Mouse (Mus musculus) liver, embryonic 11.5 days (tissue): ENCODE data around the gene Pou4f1. TPM values are rescaled to one million over a fixed set of nuclear protein-coding genes. Genes with fewer than 3 reads are reported as not detected.
"Not testable (repeated sequence)": the region's sequence is repeated elsewhere in the genome, so short reads cannot be mapped to it uniquely, and the experiment has no call there.

Source experiments
- ATAC-seq: fragments of 200-750 bp; cut with Nextera tagmentation; replicated peaks from 2 replicates; pipeline ENCODE4 v1.8.0; 2017; ENCODE audit warnings: moderate number of reproducible peaks, mild to moderate bottlenecking, moderate TSS enrichment, moderate library complexity; ENCODE audit not compliant: low FRiP score
- DNase-seq: peaks from one replicate; pipeline ENCODE4 v3.0.0-alpha.2; 2017; ENCODE audit warnings: low spot score
- H3K27ac ChIP-seq: fragments of 300-500 bp; sonication (generic); 2 replicates; pipeline ENCODE4 v1.5.1; 2014; ENCODE audit warnings: mild to moderate bottlenecking, low read depth, low read length, control low read depth
- H3K27me3 ChIP-seq: fragments of 300-500 bp; sonication (generic); replicated peaks from 2 replicates; pipeline ENCODE4 v1.6.1; 2014; ENCODE audit warnings: low read length, mixed read lengths; ENCODE audit not compliant: control insufficient read depth, insufficient read depth
- H3K36me3 ChIP-seq: fragments of 300-500 bp; sonication (generic); 2 replicates; pipeline ENCODE4 v1.6.1; 2014; ENCODE audit warnings: mild to moderate bottlenecking, low read length, moderate library complexity, mixed read lengths; ENCODE audit not compliant: control insufficient read depth, insufficient read depth
- H3K4me1 ChIP-seq: fragments of 300-500 bp; sonication (generic); replicated peaks from 2 replicates; pipeline ENCODE4 v1.6.1; 2014; ENCODE audit warnings: low read length, mixed read lengths; ENCODE audit not compliant: control insufficient read depth, insufficient read depth
- H3K4me2 ChIP-seq: fragments of 300-500 bp; sonication (generic); 2 replicates; pipeline ENCODE4 v1.6.1; 2014; ENCODE audit warnings: mild to moderate bottlenecking, control low read depth, moderate library complexity
- H3K4me3 ChIP-seq: fragments of 300-500 bp; sonication (generic); 2 replicates; pipeline ENCODE4 v1.5.1; 2014; ENCODE audit warnings: low read depth, low read length, control low read depth
- H3K9ac ChIP-seq: fragments of 300-500 bp; sonication (generic); 2 replicates; pipeline ENCODE4 v1.6.1; 2014; ENCODE audit warnings: low read depth, low read length, control low read depth
- H3K9me3 ChIP-seq: fragments of 300-500 bp; sonication (generic); 2 replicates; pipeline ENCODE4 v1.6.1; 2016; ENCODE audit warnings: low read length, inconsistent platforms, mixed read lengths; ENCODE audit not compliant: control insufficient read depth
- WGBS: fragments of 180-500 bp; shearing (Covaris S2); extraction: QIAGEN DNeasy Blood & Tissue Kit; methylation state at CpG from one replicate; pipeline ENCODE4 v1.1.7; 2014; 5-methylcytosine and 5-hydroxymethylcytosine counted together
- polyA plus RNA-seq: library from polyadenylated mRNA; unstranded; fragments of >200 nt; fragmentation: Nextera tagmentation; extraction: Ambion mirVana; gene quantifications from 2 replicates; pipeline ENCODE4 v1.2.1, GENCODE M21; 2014

The Pou4f1 gene
- 0.23 and 0.40 TPM in 2 replicates for polyA plus RNA-seq

DNA sequence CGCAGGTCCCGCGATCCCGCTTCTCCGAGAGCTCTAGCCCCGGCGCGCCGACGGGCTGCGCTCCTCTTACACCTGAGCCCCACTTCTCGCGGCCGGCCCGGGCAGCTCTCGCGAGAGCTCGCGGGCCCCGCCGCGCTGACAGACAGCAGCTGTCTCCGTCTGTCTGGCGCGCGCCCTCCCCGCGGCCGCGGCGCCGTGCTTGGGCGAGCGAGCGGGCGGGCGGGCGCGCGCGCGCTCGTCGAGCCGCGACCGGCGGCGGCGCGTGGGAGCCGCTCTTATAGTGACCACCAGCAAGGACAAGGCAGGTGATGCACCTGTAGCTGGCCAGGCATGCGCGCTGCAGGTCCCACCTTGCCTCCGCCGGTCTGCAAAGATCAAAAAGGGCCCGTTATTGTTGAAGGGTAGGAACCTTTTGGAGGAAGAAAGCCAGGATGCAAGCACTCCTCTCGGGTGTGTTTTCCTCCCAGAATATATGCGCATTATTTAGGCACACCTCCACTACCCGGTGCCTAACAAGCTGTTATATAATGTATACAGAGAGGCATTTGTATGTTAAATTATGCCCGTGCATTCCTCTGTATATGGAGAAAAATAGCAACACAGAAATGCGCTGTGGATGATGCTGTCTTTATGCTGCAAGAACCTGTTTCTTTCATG lies at the start of gene Pou4f1:
Gene Pou4f1 (minus strand): TSS at position 34 of the 657 bp plus-strand sequence.
- DNase-seq (no peak), ATAC-seq (peak; percentile 88)
- no peaks in the 10 kb centered on the region for H3K36me3 ChIP-seq
- H3K27ac ChIP-seq, result no peak within 1 kb of the TSS
- no peaks in the 10 kb centered on the region for H3K9me3 ChIP-seq
- H3K4me3 ChIP-seq, result peak within 1 kb of the TSS; percentile 60
- H3K27me3 ChIP-seq, result peaks cover 96% of the 10 kb centered on the region
- peak within 1 kb of the TSS; percentile 83 for H3K4me2 ChIP-seq
- WGBS, result 1% methylated on average over 62 of the region's 62 CpGs
- peaks cover 4% of the 10 kb centered on the region for H3K4me1 ChIP-seq
- no peak within 1 kb of the TSS; the same call in 1 of the 2 replicates for H3K9ac ChIP-seq

DNA sequence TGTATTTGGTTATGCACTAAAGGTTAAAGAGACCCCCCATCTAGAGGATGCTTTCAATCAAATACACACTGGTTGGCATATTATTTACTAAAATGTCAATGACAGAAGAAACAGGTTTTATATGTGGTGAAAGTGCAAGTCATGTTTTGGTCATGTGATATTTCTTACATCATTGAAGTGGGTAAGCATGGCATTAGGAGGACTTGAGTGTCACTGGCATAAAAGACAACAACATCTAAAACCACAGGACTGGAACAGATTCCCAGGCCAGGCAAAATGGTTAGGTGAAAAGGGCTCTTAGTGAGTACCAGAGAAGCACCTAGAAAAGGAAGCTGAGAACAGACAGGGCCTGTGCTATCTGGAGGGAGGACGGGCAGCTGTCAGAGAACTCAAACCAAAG lies 43.9 kb upstream of the Pou4f1 start:
- WGBS, result 44% methylated on average over 1 of the region's 1 CpGs

DNA sequence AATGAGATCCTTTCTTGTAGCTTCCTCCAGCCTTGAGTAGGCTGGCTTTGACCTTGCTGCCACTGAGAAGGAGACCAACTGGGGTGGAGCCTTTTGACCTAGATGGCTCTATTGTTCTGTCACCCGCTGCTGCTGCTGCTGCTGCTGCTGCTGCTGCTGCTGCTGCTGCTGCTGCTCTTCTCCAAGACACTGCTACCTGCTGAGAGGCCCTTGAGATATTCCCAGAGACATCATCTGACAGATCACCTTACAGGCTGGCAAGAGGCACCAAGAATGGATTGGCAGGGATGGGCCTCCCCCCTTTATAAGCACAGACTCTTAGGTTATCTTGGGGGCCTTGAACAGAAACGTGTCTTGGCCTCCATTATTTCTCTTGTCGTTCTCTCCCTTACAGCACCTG lies 35.0 kb upstream of the Pou4f1 start:
- H3K4me1 ChIP-seq, ATAC-seq, H3K9me3 ChIP-seq, DNase-seq, H3K9ac ChIP-seq, H3K27ac ChIP-seq, H3K4me3 ChIP-seq, H3K27me3 ChIP-seq, H3K4me2 ChIP-seq: not testable (repeated sequence)
- WGBS, result 85% methylated on average over 3 of the region's 3 CpGs
- H3K36me3 ChIP-seq, result peaks cover 21% of the 10 kb centered on the region

More for the DNA sequence above, 43.9 kb upstream of the Pou4f1 start:
- Histone ChIP-seq H3K4me2 (no peak overlapping the region), H3K27me3 (no peaks in the 10 kb centered on the region), H3K9me3 (no peaks in the 10 kb centered on the region), H3K36me3 (0 out of 2 replicates have a peak, but pooled peaks cover 2% of the 10 kb centered on the region), H3K4me3 (no peak overlapping the region), H3K4me1 (no peaks in the 10 kb centered on the region), H3K9ac (no peak overlapping the region), H3K27ac (no peak overlapping the region)
- DNase-seq, result no peak
- ATAC-seq, result 0 out of 2 replicates have a peak, but pooled peaks have one; percentile 15

DNA sequence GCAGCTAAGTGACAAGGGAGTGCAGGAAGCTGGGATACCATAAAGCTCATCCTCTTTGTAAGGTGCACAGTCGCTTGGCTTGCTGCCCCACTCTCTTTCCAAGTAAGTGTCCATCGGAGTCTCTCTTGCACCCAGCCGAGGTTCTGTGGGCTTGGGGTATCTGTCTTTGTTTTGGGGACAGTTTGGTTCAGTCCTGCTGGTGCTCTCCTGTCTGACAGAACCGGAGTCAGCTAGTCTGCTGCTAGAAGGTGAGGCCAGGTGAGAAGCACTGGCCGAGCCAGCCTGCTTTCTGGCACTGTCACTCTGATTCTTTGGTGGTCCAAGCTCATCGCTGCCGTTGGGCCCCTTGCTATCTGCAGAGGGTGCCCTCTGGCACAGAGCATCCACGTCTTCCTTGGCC lies 12.0 kb upstream of the Pou4f1 start:
- DNase-seq (no peak), ATAC-seq (no peak)
- H3K4me3 ChIP-seq, result no peak overlapping the region
- no peak overlapping the region for H3K9ac ChIP-seq
- H3K9me3 ChIP-seq, result no peaks in the 10 kb centered on the region
- H3K4me1 ChIP-seq, result no peaks in the 10 kb centered on the region
- 0 out of 2 replicates have a peak, but pooled peaks cover 3% of the 10 kb centered on the region for H3K36me3 ChIP-seq
- H3K27ac ChIP-seq, result no peak overlapping the region
- peaks cover 12% of the 10 kb centered on the region for H3K27me3 ChIP-seq
- WGBS, result 89% methylated on average over 8 of the region's 8 CpGs
- H3K4me2 ChIP-seq, result no peak overlapping the region

DNA sequence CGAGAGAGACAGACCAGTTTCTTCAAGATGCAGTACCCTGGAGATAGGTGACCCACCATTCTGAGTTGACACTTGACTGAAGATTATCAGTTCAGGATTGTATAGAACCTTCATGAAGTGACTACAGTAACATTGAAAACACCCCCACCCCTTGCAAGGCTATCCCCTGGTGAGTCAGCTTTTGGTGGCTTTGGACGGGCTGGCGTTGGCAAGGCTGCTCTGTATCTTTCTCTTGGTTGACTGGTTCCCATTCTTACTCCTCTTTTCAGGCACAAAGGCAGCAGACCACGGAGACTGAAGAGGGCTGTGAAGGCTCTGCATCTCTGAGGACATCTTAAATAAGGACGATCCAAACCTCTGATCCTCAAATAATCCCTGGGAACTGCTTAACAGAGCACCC lies 10.8 kb upstream of the Pou4f1 start:
- Histone ChIP-seq H3K4me1 (no peaks in the 10 kb centered on the region), H3K4me2 (no peak overlapping the region), H3K36me3 (0 out of 2 replicates have a peak, but pooled peaks cover 3% of the 10 kb centered on the region), H3K4me3 (no peak overlapping the region), H3K27ac (no peak overlapping the region), H3K9me3 (no peaks in the 10 kb centered on the region), H3K27me3 (peaks cover 24% of the 10 kb centered on the region), H3K9ac (no peak overlapping the region)
- ATAC-seq (no peak), DNase-seq (no peak)
- 83% methylated on average over 5 of the region's 5 CpGs for WGBS

DNA sequence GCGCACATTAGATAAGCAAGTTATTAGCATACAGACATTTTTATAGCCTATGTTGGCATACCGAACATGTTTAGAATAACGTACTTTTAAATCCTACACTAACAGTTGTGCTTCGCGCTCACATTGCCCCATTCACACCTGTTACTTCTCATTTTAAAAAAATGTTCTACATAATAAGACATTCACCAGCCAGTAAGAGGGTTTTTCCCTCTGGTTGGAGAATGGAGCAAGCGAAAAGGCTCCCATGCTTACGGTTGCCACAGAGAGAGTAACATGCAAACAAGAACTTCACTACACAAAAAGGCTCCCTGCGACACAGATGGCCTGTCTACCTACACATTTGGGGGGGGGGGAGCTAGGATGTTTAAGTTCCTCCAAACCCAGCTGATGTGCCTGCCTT lies 9.8 kb upstream of the Pou4f1 start:
- ATAC-seq (no peak), DNase-seq (no peak)
- Histone ChIP-seq H3K9me3 (no peaks in the 10 kb centered on the region), H3K36me3 (0 out of 2 replicates have a peak, but pooled peaks cover 3% of the 10 kb centered on the region), H3K27me3 (peaks cover 33% of the 10 kb centered on the region), H3K9ac (no peak overlapping the region), H3K4me3 (no peak overlapping the region), H3K27ac (no peak overlapping the region), H3K4me1 (no peaks in the 10 kb centered on the region), H3K4me2 (no peak overlapping the region)
- 96% methylated on average over 8 of the region's 8 CpGs for WGBS

GRCm38 (mm10) chr14:104475438-104475837 lies 7.6 kb upstream of the Pou4f1 start:
- DNase-seq (no peak), ATAC-seq (no peak)
- no peak overlapping the region for H3K27ac ChIP-seq
- no peaks in the 10 kb centered on the region for H3K4me1 ChIP-seq
- no peaks in the 10 kb centered on the region for H3K9me3 ChIP-seq
- WGBS, result 52% methylated on average over 1 of the region's 1 CpGs
- no peak overlapping the region for H3K4me2 ChIP-seq
- no peak overlapping the region for H3K4me3 ChIP-seq
- H3K36me3 ChIP-seq, result 0 out of 2 replicates have a peak, but pooled peaks cover 3% of the 10 kb centered on the region
- H3K27me3 ChIP-seq, result peaks cover 54% of the 10 kb centered on the region
- no peak overlapping the region for H3K9ac ChIP-seq

DNA sequence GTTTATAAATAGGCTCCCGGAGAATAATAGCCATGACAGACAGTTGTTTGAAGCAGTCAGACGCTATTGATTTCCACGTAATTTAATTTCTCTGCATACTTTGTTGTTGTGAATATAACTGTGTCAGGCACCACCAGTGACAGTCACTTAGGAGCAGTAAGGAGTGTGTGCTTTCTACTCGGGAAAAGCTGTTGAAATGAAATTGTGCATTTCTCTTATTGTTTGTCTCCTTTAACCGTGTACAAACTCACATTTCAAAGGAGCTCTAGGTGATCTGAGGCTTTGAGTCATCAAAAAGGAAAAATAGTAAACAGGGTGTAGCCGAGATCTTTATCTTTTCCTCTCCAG lies 798 bp upstream of the Pou4f1 start:
- no peak overlapping the region for H3K27ac ChIP-seq
- no peaks in the 10 kb centered on the region for H3K36me3 ChIP-seq
- H3K4me1 ChIP-seq, result peaks cover 4% of the 10 kb centered on the region
- no peak overlapping the region for H3K9ac ChIP-seq
- DNase-seq (no peak), ATAC-seq (no peak)
- no peak overlapping the region for H3K4me3 ChIP-seq
- peaks cover 96% of the 10 kb centered on the region for H3K27me3 ChIP-seq
- 17% methylated on average over 6 of the region's 6 CpGs for WGBS
- H3K4me2 ChIP-seq, result no peak overlapping the region; the same call in 1 of the 2 replicates
- no peaks in the 10 kb centered on the region for H3K9me3 ChIP-seq
